Mouse (Mus musculus) cerebellum, postnatal 4 days (tissue): ENCODE measurements at regions not wholly inside any gene's neighbourhood (a gene's known extent, or its start where the extent isn't known, plus 50 kb on each side); places are given as distances from the start of the nearest gene placed in this dataset.

Experiments
- DNase-seq, 2 experiments: peaks; one replicate each; pipeline ENCODE4 v3.0.0; 2022; ENCODE audit warnings: low spot score in 2 of 2, mixed read lengths in 1 of 2

DNA sequence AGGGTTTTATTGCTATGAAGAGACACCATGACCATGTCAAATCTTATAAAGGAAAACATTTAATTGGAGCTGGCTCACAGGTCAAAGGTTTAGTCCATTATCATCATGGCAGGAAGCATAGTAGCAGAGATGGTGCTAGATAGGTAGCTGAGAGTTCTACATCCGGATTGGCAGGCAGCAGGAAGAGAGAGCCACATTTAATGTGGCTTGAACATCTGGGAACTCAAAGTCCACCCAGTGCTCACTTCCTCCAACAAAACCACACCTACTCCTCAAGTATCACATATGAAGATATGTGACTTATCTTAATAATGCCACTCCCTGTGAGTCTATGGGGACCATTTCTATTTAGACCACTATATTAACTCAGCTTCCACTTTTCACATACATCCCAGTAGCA, 93.2 kb upstream of the Fbxo33 start:
- no peak for DNase-seq

- no peak for DNase-seq
These were observed 88.4 kb upstream of the Fbxo33 start for GRCm38 (mm10) chr12:59307958-59308357.

GRCm38 (mm10) chr12:59304522-59304921, 85.0 kb upstream of the Fbxo33 start:
- no peak for DNase-seq
